ENCODE assay signal across 8 mouse cellular contexts in genomic region chr4:106939919-106940227, GRCm38 (mm10). TPM values are rescaled to one million over a fixed set of nuclear protein-coding genes. Genes with fewer than 3 reads are reported as not detected.
DNase-seq lines count a peak whose midpoint lies in the region; ATAC-seq and TF ChIP-seq lines count a peak whose summit lies in the region.
"Had no signal": no experiment of that assay in that cellular context is flagged by ENCODE, and none has a peak within 500 bp of the region (broad histone marks: within the 10 kb centered on the region; RNA-seq: fewer than 3 reads in every experiment).

No protein-coding gene starts in this region.

- DNase-seq in left cerebral cortex, adult 2 months (ENCODE audit: extremely low spot score in 1 of 2, low spot score in 2 of 2) = no peak
- no peak for DNase-seq in left cerebral cortex, adult 8-10 months (ENCODE audit: low spot score in 2 of 2)
- DNase-seq in hindbrain, embryonic 11.5 days (ENCODE audit: low spot score) = no peak
- no peak for DNase-seq in gastrocnemius, postnatal 4 days (ENCODE audit: low spot score in 2 of 2)
- DNase-seq in kidney, postnatal 4 days = no peak

- no peak for TF ChIP-seq CTCF in left cerebral cortex, adult 2 months (IDR thresholded peaks at IDR 0.05)

- 55% methylated on average over 4 of the region's 4 CpGs for WGBS in embryonic facial prominence, embryonic 15.5 days
- WGBS in hindbrain, embryonic 11.5 days = 57% methylated on average over 4 of the region's 4 CpGs
- 33% methylated on average over 4 of the region's 4 CpGs for WGBS in midbrain, embryonic 15.5 days

- H3K4me3 ChIP-seq in left cerebral cortex, adult 2 months = no peak overlapping the region
- H3K4me3 ChIP-seq in embryonic facial prominence, embryonic 15.5 days (replicated peaks) = no peak overlapping the region
- no peak overlapping the region for H3K4me3 ChIP-seq in hindbrain, embryonic 11.5 days (ENCODE audit: low read depth, low read length)
- H3K4me3 ChIP-seq in midbrain, embryonic 15.5 days = no peak overlapping the region
- H3K4me3 ChIP-seq: megakaryocyte, embryonic 14.5 days had no signal

- H3K9ac ChIP-seq in embryonic facial prominence, embryonic 15.5 days = no peak overlapping the region
- H3K9ac ChIP-seq in hindbrain, embryonic 11.5 days (ENCODE audit: low read depth, low read length) = peak overlapping the region; percentile 32; the same call in 1 of the 2 replicates
- H3K9ac ChIP-seq in midbrain, embryonic 15.5 days = no peak overlapping the region

- no peaks in the 10 kb centered on the region for H3K27me3 ChIP-seq in embryonic facial prominence, embryonic 15.5 days
- no peaks in the 10 kb centered on the region for H3K27me3 ChIP-seq in hindbrain, embryonic 11.5 days (ENCODE audit: control insufficient read depth, insufficient read depth, low read length)
- H3K27me3 ChIP-seq in midbrain, embryonic 15.5 days (replicated peaks) = no peaks in the 10 kb centered on the region
- H3K27me3 ChIP-seq: megakaryocyte, embryonic 14.5 days had no signal

- H3K4me2 ChIP-seq in embryonic facial prominence, embryonic 15.5 days (replicated peaks) = 0 out of 2 replicates have a peak overlapping the region, but pooled peaks have one; percentile 8
- H3K4me2 ChIP-seq in hindbrain, embryonic 11.5 days (replicated peaks; ENCODE audit: low read depth, low read length) = no peak overlapping the region
- H3K4me2 ChIP-seq in midbrain, embryonic 15.5 days = peak overlapping the region; percentile 3; the same call in 1 of the 2 replicates

- H3K36me3 ChIP-seq in embryonic facial prominence, embryonic 15.5 days = peaks cover 7% of the 10 kb centered on the region
- no peaks in the 10 kb centered on the region for H3K36me3 ChIP-seq in hindbrain, embryonic 11.5 days (ENCODE audit: control insufficient read depth, insufficient read depth, low read length)
- H3K36me3 ChIP-seq in midbrain, embryonic 15.5 days (replicated peaks) = no peaks in the 10 kb centered on the region

- no peaks in the 10 kb centered on the region for H3K9me3 ChIP-seq in embryonic facial prominence, embryonic 15.5 days (replicated peaks)
- H3K9me3 ChIP-seq in hindbrain, embryonic 11.5 days (ENCODE audit: control insufficient read depth, low read length) = no peaks in the 10 kb centered on the region
- no peaks in the 10 kb centered on the region for H3K9me3 ChIP-seq in midbrain, embryonic 15.5 days
- H3K9me3 ChIP-seq: megakaryocyte, embryonic 14.5 days had no signal

- no peak for ATAC-seq in embryonic facial prominence, embryonic 15.5 days (ENCODE audit: insufficient number of reproducible peaks, low FRiP score, low TSS enrichment, low read depth)
- ATAC-seq in hindbrain, embryonic 11.5 days (ENCODE audit: low FRiP score) = no peak
- no peak for ATAC-seq in midbrain, embryonic 15.5 days (replicated peaks)

- intact Hi-C loops in left cerebral cortex, adult 2 months (cut with DNase I) = no loop called here

- peak overlapping the region; percentile 49 for H3K27ac ChIP-seq in left cerebral cortex, adult 2 months
- peak overlapping the region; percentile 51; the same call in 1 of the 2 replicates for H3K27ac ChIP-seq in embryonic facial prominence, embryonic 15.5 days (replicated peaks)
- H3K27ac ChIP-seq in hindbrain, embryonic 11.5 days (ENCODE audit: low read depth, low read length) = peak overlapping the region; percentile 77
- H3K27ac ChIP-seq in midbrain, embryonic 15.5 days = peak overlapping the region; percentile 77

- H3K4me1 ChIP-seq in embryonic facial prominence, embryonic 15.5 days = peaks cover 92% of the 10 kb centered on the region
- H3K4me1 ChIP-seq in hindbrain, embryonic 11.5 days (replicated peaks; ENCODE audit: control insufficient read depth, insufficient read depth, low read length) = peaks cover 63% of the 10 kb centered on the region
- peaks cover 96% of the 10 kb centered on the region for H3K4me1 ChIP-seq in midbrain, embryonic 15.5 days

RNA-seq across cellular contexts. Expression of gene Ssbp3, which starts 29.4 kb away (rescaled TPM):
- total RNA-seq in left cerebral cortex, adult 2 months (2021) = 100 to 1,000 TPM; 181 to 187 TPM
- total RNA-seq in left cerebral cortex, adult 8-10 months (2022) = 100 to 1,000 TPM; 171 to 199 (median 187) TPM
- 136 and 137 TPM in 2 replicates for polyA plus RNA-seq in embryonic facial prominence, embryonic 15.5 days (2015; fragmentation: Nextera tagmentation; extraction: Ambion mirVana)
- polyA plus RNA-seq in hindbrain, embryonic 11.5 days (2014; fragmentation: Nextera tagmentation; extraction: Ambion mirVana) = 141 and 159 TPM in 2 replicates
- 175 and 194 TPM in 2 replicates for polyA plus RNA-seq in midbrain, embryonic 15.5 days (2015; fragmentation: Nextera tagmentation; extraction: Ambion mirVana)
- total RNA-seq in gastrocnemius, postnatal 4 days (2021) = 10 to 100 TPM; 65.7 to 73.4 TPM
